Mouse (Mus musculus) heart, adult 18-20 months (tissue): Measurements from ENCODE around the gene Vmn2r115. TPM values are rescaled to one million over a fixed set of nuclear protein-coding genes. Genes with fewer than 3 reads are reported as not detected.
"Not testable (repeated sequence)": the region's sequence is repeated elsewhere in the genome, so short reads cannot be mapped to it uniquely, and the experiment has no call there.

Experiments
- DNase-seq, 2 experiments: peaks; one replicate each; pipeline ENCODE4 v3.0.0; 2021 to 2022; ENCODE audit warnings: mixed read lengths in 1 of 2
- long read RNA-seq, 2 experiments: library from polyadenylated mRNA; stranded (forward); transcript quantifications; one replicate each; pipeline ENCODE4 v2.0.0; 2021
- total RNA-seq, 2 experiments: library from RNA; stranded (reverse); gene quantifications; 2 replicates each; pipeline ENCODE4 v1.2.3; 2021

The Vmn2r115 gene
- not detected for total RNA-seq
- long read RNA-seq, experiment 1, result 0 reads
- long read RNA-seq, experiment 2, result 0 reads

DNA sequence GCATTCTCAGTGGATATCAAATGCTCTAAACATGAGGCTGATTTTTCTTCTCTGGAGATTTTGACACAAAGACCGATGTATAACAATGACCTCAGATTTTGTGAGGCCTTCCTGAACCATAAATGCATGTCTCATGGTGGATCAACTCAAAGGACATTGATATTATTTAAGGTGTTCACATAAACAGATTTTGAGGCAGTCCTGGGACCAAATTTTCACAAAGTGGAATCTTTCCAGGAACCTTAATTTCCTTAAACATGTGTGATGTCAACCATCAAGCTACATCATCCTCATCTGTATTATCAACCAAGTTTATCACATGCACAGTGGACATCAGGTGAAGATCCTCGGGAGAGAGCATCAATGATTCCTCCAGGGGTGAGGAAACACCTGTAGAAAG lies at the start of gene Vmn2r115:
Gene Vmn2r115 (plus strand): TSS at position 301 of the 400 bp plus-strand sequence.
- DNase-seq, result not testable (repeated sequence)

DNA sequence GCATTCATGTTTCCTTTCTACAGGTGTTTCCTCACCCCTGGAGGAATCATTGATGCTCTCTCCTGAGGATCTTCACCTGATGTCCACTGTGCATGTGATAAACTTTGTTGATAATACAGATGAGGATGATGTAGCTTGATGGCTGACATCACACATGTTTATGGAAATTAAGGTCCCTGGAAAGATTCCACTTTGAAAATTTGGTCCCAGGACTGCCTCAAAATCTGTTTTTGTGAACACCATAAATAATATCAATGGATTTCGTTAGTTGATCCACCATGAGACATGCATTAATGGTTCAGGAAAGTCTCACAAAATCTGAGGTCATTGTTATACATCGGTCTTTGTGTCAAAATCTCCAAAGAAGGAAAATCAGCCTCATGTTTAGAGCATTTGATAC lies 31.1 kb upstream of the Vmn2r115 start, which contains the start of gene Vmn2r114:
Gene Vmn2r114 (minus strand): TSS at position 101 of the 400 bp plus-strand sequence.
- DNase-seq, result not testable (repeated sequence)

DNA sequence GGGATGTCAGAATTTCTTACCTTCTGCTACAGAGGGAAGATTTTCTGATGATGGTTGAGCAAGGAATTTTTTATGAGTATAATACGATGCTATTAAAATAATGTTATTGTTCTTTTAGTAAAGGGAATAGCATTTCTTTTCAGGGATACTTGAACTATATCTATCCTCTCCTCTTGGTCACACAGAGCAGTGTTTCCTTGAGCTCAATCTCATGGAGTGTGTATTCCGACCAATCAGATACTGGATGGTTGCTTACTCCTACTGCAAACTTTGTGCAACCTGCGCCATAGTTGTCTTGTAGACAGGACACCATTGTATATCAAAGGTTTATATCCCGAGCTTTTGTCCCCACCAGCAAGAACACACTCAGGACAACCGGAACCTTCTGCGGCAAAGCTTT lies 12.9 kb upstream of the Vmn2r115 start:
- no peak for DNase-seq

GRCm38 (mm10) chr17:23351644-23352043 lies 8.1 kb downstream of the Vmn2r115 start:
- no peak for DNase-seq

- DNase-seq, result not testable (repeated sequence)
Observed at GRCm38 (mm10) chr17:23384304-23384703, 40.8 kb downstream of the Vmn2r115 start, which contains the start of gene Vmn2r116. TSS of gene Vmn2r116 (plus strand) at chr17:23384604.

Other genes with a start within 250 kb of the Vmn2r115 start
- 1 to 10 TPM; 3.1 to 3.4 TPM for gene Zfp40, start 150.5 kb upstream of the Vmn2r115 start, total RNA-seq
- gene Vmn2r114, start 31.2 kb upstream of the Vmn2r115 start, total RNA-seq, result not detected
- not detected for gene Vmn2r116, start 40.9 kb downstream of the Vmn2r115 start, total RNA-seq
- not detected for gene Vmn2r117, start 136.0 kb downstream of the Vmn2r115 start, total RNA-seq
- gene Zfp213, start 220.5 kb downstream of the Vmn2r115 start, total RNA-seq, result 1 to 10 TPM; 6.2 to 7.3 TPM